Mouse (Mus musculus): ENCODE data around the gene Nsd2.

GRCm38 (mm10) chr5:33851466-33851865 is 30.9 kb downstream of the Nsd2 start:
- no peak for TF ChIP-seq CTCF (IDR thresholded peaks at IDR 0.05; ENCODE audit: low read depth)
- TF ChIP-seq EP300 (IDR thresholded peaks at IDR 0.05; ENCODE audit: low read depth) = no peak

Measured in liver, postnatal 0 days (tissue).